Mouse (Mus musculus) CH12.LX (cell line): ENCODE data around the gene Frzb. TPM values are rescaled to one million over a fixed set of nuclear protein-coding genes. Genes with fewer than 3 reads are reported as not detected.

Source experiments
- DNase-seq: peaks from one replicate; pipeline ENCODE4 v3.0.0-alpha.2; 2013; ENCODE audit errors: extremely low read depth
- H3K27ac ChIP-seq: 2 replicates; pipeline ENCODE4 v1.5.1; 2012; ENCODE audit warnings: low read depth, mild to moderate bottlenecking, control low read depth, moderate library complexity; ENCODE audit not compliant: insufficient read depth
- H3K27me3 ChIP-seq: replicated peaks from 2 replicates; pipeline ENCODE3; 2012; ENCODE audit warnings: inconsistent platforms
- H3K36me3 ChIP-seq, 2 experiments: replicated peaks in 1 of 2; 2 replicates each; pipeline versions ENCODE3 to v1.6.1; 2012; ENCODE audit warnings: inconsistent platforms in 1 of 2, low read length in 1 of 2, mild to moderate bottlenecking in 1 of 2, mixed read lengths in 1 of 2, moderate library complexity in 1 of 2; ENCODE audit not compliant: control insufficient read depth in 1 of 2, insufficient read depth in 1 of 2
- H3K4me1 ChIP-seq, 2 experiments: 2 replicates each; pipeline ENCODE4 v1.6.1; 2012; ENCODE audit warnings: inconsistent platforms in 1 of 2, moderate library complexity in 1 of 2; ENCODE audit not compliant: insufficient read depth in 2 of 2, control insufficient read depth in 1 of 2
- H3K4me2 ChIP-seq: 2 replicates; pipeline ENCODE4 v1.6.1; 2012; ENCODE audit warnings: low read depth, mild to moderate bottlenecking, control low read depth; ENCODE audit not compliant: poor library complexity, insufficient read depth, severe bottlenecking
- H3K4me3 ChIP-seq, 3 experiments: fragments of 150-350 bp in 1 of 3; sonication (generic) in 1 of 3; replicated peaks in 1 of 3; 2 replicates each; pipeline versions ENCODE3 to v1.5.1; 2011 to 2012; ENCODE audit warnings: low read depth in 2 of 3, low read length in 2 of 3, mild to moderate bottlenecking in 2 of 3, moderate library complexity in 2 of 3, control low read depth in 1 of 3, improper control_type of control experiment in 1 of 3, inconsistent platforms in 1 of 3, mixed read lengths in 1 of 3; ENCODE audit not compliant: poor library complexity in 1 of 3
- H3K79me2 ChIP-seq: replicated peaks from 2 replicates; pipeline ENCODE4 v1.6.1; 2012; ENCODE audit warnings: mild to moderate bottlenecking, moderate library complexity; ENCODE audit not compliant: control insufficient read depth, poor library complexity, insufficient read depth, severe bottlenecking; ENCODE audit errors: extremely low read depth
- H3K9ac ChIP-seq: 2 replicates; pipeline ENCODE4 v1.6.1; 2012; ENCODE audit warnings: low read depth, mild to moderate bottlenecking, control low read depth, moderate library complexity; ENCODE audit not compliant: insufficient read depth
- H3K9me3 ChIP-seq: replicated peaks from 2 replicates; pipeline ENCODE3; 2012; ENCODE audit warnings: low read length, inconsistent platforms, mixed read lengths
- CHD1 ChIP-seq: IDR thresholded peaks from 2 replicates; pipeline ENCODE4 v1.6.1; 2012; ENCODE audit warnings: low read depth, low read length, improper control_type of control experiment, inconsistent platforms
- CHD2 ChIP-seq: IDR thresholded peaks from 2 replicates; pipeline ENCODE4 v1.6.1; 2011; ENCODE audit warnings: low read length, improper control_type of control experiment
- CTCF ChIP-seq, 2 experiments: IDR thresholded peaks in 1 of 2; conservative IDR thresholded peaks in 1 of 2; 2 replicates each; pipeline ENCODE4 v1.5.1; 2011 to 2012; ENCODE audit warnings: low read depth in 2 of 2, low read length in 2 of 2, improper control_type of control experiment in 1 of 2, inconsistent platforms in 1 of 2, mild to moderate bottlenecking in 1 of 2, moderate library complexity in 1 of 2
- ELF1 ChIP-seq: IDR thresholded peaks from 2 replicates; pipeline ENCODE4 v1.6.1; 2014; ENCODE audit warnings: low read depth, mild to moderate bottlenecking, inconsistent platforms, low read length, improper control_type of control experiment
- ETS1 ChIP-seq: conservative IDR thresholded peaks from 2 replicates; pipeline ENCODE4 v1.6.1; 2012; ENCODE audit warnings: low read depth, mild to moderate bottlenecking, inconsistent platforms, low read length, improper control_type of control experiment, moderate library complexity
- KAT2A ChIP-seq: IDR thresholded peaks from 2 replicates; pipeline ENCODE4 v1.6.1; 2012; ENCODE audit warnings: low read length, improper control_type of control experiment, inconsistent platforms; ENCODE audit not compliant: insufficient replicate concordance
- MAX ChIP-seq: IDR thresholded peaks from 2 replicates; pipeline ENCODE4 v1.6.1; 2011; ENCODE audit warnings: low read length, improper control_type of control experiment
- MEF2A ChIP-seq: IDR thresholded peaks from 2 replicates; pipeline ENCODE4 v1.6.1; 2014; ENCODE audit warnings: low read depth, mild to moderate bottlenecking, inconsistent platforms, low read length, improper control_type of control experiment, borderline replicate concordance
- NELFE ChIP-seq: IDR thresholded peaks from 2 replicates; pipeline ENCODE4 v1.6.1; 2011; ENCODE audit warnings: low read depth, low read length, improper control_type of control experiment
- RAD21 ChIP-seq: IDR thresholded peaks from 2 replicates; pipeline ENCODE4 v1.6.1; 2011; ENCODE audit warnings: low read depth, mild to moderate bottlenecking, low read length, improper control_type of control experiment, moderate library complexity
- RCOR1 ChIP-seq: conservative IDR thresholded peaks from 2 replicates; pipeline ENCODE4 v1.6.1; 2012; ENCODE audit warnings: low read depth, mild to moderate bottlenecking, inconsistent platforms, low read length, improper control_type of control experiment
- SMC3 ChIP-seq: IDR thresholded peaks from 2 replicates; pipeline ENCODE4 v1.6.1; 2011; ENCODE audit warnings: low read depth, low read length, improper control_type of control experiment
- TBP ChIP-seq: conservative IDR thresholded peaks from 2 replicates; pipeline ENCODE4 v1.6.1; 2011; ENCODE audit warnings: low read depth, low read length, improper control_type of control experiment
- TCF12 ChIP-seq: IDR thresholded peaks from 2 replicates; pipeline ENCODE4 v1.6.1; 2014; ENCODE audit warnings: low read depth, mild to moderate bottlenecking, inconsistent platforms, low read length, improper control_type of control experiment
- UBTF ChIP-seq: IDR thresholded peaks from 2 replicates; pipeline ENCODE4 v1.6.1; 2012; ENCODE audit warnings: low read depth, mild to moderate bottlenecking, inconsistent platforms, low read length, improper control_type of control experiment, moderate library complexity
- ZNF384 ChIP-seq: IDR thresholded peaks from 2 replicates; pipeline ENCODE4 v1.6.1; 2012; ENCODE audit warnings: low read depth, low read length, improper control_type of control experiment, inconsistent platforms
- dilution Hi-C: fragments of 300-500 bp; cut with MboI; formaldehyde crosslinking; loops from 2 replicates; pipeline ENCODE4 v1.14.3; 2020; ENCODE audit warnings: low sequenced_read_pairs; ENCODE audit not compliant: extremely low pct_unique_long_range_greater_than_20kb, extremely low pct_ligation_motif_present
- in situ Hi-C: fragments of 300-500 bp; cut with MboI; formaldehyde crosslinking; loops from 3 replicates; pipeline ENCODE4 v1.14.3; 2019; ENCODE audit warnings: low sequenced_read_pairs, low pct_ligation_motif_present, low pct_unique_long_range_greater_than_20kb, mixed read lengths
- polyA plus RNA-seq: library from polyadenylated mRNA; unstranded; fragments of >175 nt; gene quantifications from 2 replicates; pipeline ENCODE4 v1.2.1, GENCODE M21; 2012; ENCODE audit warnings: low read depth; ENCODE audit not compliant: insufficient read length
- total RNA-seq, 2 experiments: library from RNA; depleted of rRNA; stranded (reverse); fragments of 300-350 nt in 1 of 2; fragments of >200 nt in 1 of 2; gene quantifications; 2 replicates each; pipeline ENCODE4 v1.2.3; 2012 to 2014

Gene Frzb
- total and polyA plus RNA-seq, 3 experiments, result not detected

- Histone ChIP-seq H3K9me3 (peaks cover 11% of the 10 kb centered on the region), H3K79me2 (no peaks in the 10 kb centered on the region), H3K4me2 (no peak overlapping the region), H3K4me1 (no peaks in the 10 kb centered on the region), H3K27ac (no peak overlapping the region), H3K4me3 (no peak overlapping the region), H3K36me3 (no peaks in the 10 kb centered on the region), H3K9ac (no peak overlapping the region), H3K27me3 (no peaks in the 10 kb centered on the region)
- dilution Hi-C loops (no loop called here), in situ Hi-C loops (no loop called here)
- TF ChIP-seq ETS1, result no peak
- TF ChIP-seq CHD1, result no peak
- TF ChIP-seq MAX, result no peak
- TF ChIP-seq TCF12, result no peak
- no peak for TF ChIP-seq ELF1
- no peak for TF ChIP-seq CHD2
- no peak for TF ChIP-seq UBTF
- no peak for TF ChIP-seq RCOR1
- TF ChIP-seq NELFE, result no peak
- no peak for TF ChIP-seq ZNF384
- no peak for TF ChIP-seq MEF2A
- DNase-seq, result no peak
These were observed 2.7 kb downstream of the Frzb start for GRCm38 (mm10) chr2:80444418-80445365.

GRCm38 (mm10) chr2:80443962-80444361 is 3.5 kb downstream of the Frzb start:
- dilution Hi-C loops (no loop called here), in situ Hi-C loops (no loop called here)
- Histone ChIP-seq H3K36me3 (no peaks in the 10 kb centered on the region), H3K4me3 (no peak overlapping the region), H3K27ac (no peak overlapping the region), H3K79me2 (no peaks in the 10 kb centered on the region), H3K9me3 (peaks cover 11% of the 10 kb centered on the region), H3K4me1 (no peaks in the 10 kb centered on the region), H3K27me3 (no peaks in the 10 kb centered on the region), H3K4me2 (no peak overlapping the region), H3K9ac (no peak overlapping the region)
- DNase-seq, result no peak
- TF ChIP-seq CTCF (conservative IDR thresholded peaks at IDR 0.05 in 1 of 2, IDR thresholded peaks at IDR 0.05 in 1 of 2; ENCODE audit: low read depth in 2 of 2, low read length in 2 of 2), result peak; percentile 30 to 49; a peak in 2 of 4 replicates
- TF ChIP-seq CHD1, result no peak
- TF ChIP-seq TBP, result no peak
- TF ChIP-seq KAT2A, result no peak
- peak; percentile 29 for TF ChIP-seq SMC3
- no peak for TF ChIP-seq UBTF
- peak; percentile 40 for TF ChIP-seq RAD21
- TF ChIP-seq, all 38 proteins: peak for 3
